Mouse (Mus musculus): ENCODE results near the gene Olfr1062.

- no peak for TF ChIP-seq CTCF (IDR thresholded peaks at IDR 0.05; ENCODE audit: insufficient read depth, low read length)
- TF ChIP-seq POLR2A (IDR thresholded peaks at IDR 0.05; ENCODE audit: borderline replicate concordance, extremely low read depth, low read depth, low read length), result no peak
Observed at GRCm38 (mm10) chr2:86456169-86456568, 29.6 kb upstream of the Olfr1062 start, which contains the start of gene Olfr1066.

Data from lung, adult 2 months (tissue).